Mouse (Mus musculus): Measurements from ENCODE around the gene Fbxl16. TPM values are rescaled to one million over a fixed set of nuclear protein-coding genes. Genes with fewer than 3 reads are reported as not detected.

Fbxl16 gene
- polyA plus RNA-seq, 1 experiment from 2014 or later, result 15.0 TPM

- Histone ChIP-seq H3K9me3 (ENCODE audit: control insufficient read depth, low read length) (no peaks in the 10 kb centered on the region), H3K4me3 (ENCODE audit: low read depth, low read length) (no peak overlapping the region), H3K27me3 (ENCODE audit: control insufficient read depth, insufficient read depth, low read length) (no peaks in the 10 kb centered on the region), H3K4me1 (replicated peaks; ENCODE audit: control insufficient read depth, insufficient read depth, low read length) (peaks cover 4% of the 10 kb centered on the region), H3K9ac (ENCODE audit: low read depth, low read length) (no peak overlapping the region), H3K27ac (ENCODE audit: low read depth, low read length) (no peak overlapping the region), H3K4me2 (replicated peaks; ENCODE audit: low read depth, low read length) (no peak overlapping the region), H3K36me3 (ENCODE audit: control insufficient read depth, insufficient read depth, low read length) (no peaks in the 10 kb centered on the region)
- 91% methylated on average over 5 of the region's 5 CpGs for WGBS
- no peak for DNase-seq (ENCODE audit: low spot score)
- ATAC-seq (ENCODE audit: low FRiP score), result no peak
These were observed 30.9 kb upstream of the Fbxl16 start for GRCm38 (mm10) chr17:25777948-25778347.

GRCm38 (mm10) chr17:25781339-25781738, 27.5 kb upstream of the Fbxl16 start:
- no peak overlapping the region for H3K9ac ChIP-seq (ENCODE audit: low read depth, low read length)
- H3K27me3 ChIP-seq (ENCODE audit: control insufficient read depth, insufficient read depth, low read length), result no peaks in the 10 kb centered on the region
- no peaks in the 10 kb centered on the region for H3K9me3 ChIP-seq (ENCODE audit: control insufficient read depth, low read length)
- WGBS, result 87% methylated on average over 6 of the region's 6 CpGs
- no peak overlapping the region for H3K4me3 ChIP-seq (ENCODE audit: low read depth, low read length)
- H3K4me2 ChIP-seq (replicated peaks; ENCODE audit: low read depth, low read length), result no peak overlapping the region
- DNase-seq (ENCODE audit: low spot score) (no peak), ATAC-seq (ENCODE audit: low FRiP score) (no peak)
- no peak overlapping the region for H3K27ac ChIP-seq (ENCODE audit: low read depth, low read length)
- peaks cover 8% of the 10 kb centered on the region for H3K4me1 ChIP-seq (replicated peaks; ENCODE audit: control insufficient read depth, insufficient read depth, low read length)
- H3K36me3 ChIP-seq (ENCODE audit: control insufficient read depth, insufficient read depth, low read length), result no peaks in the 10 kb centered on the region

- no peak for DNase-seq (ENCODE audit: low spot score)
- Histone ChIP-seq H3K27ac (ENCODE audit: low read depth, low read length) (no peak overlapping the region), H3K27me3 (ENCODE audit: control insufficient read depth, insufficient read depth, low read length) (no peaks in the 10 kb centered on the region), H3K4me2 (replicated peaks; ENCODE audit: low read depth, low read length) (no peak overlapping the region), H3K4me3 (ENCODE audit: low read depth, low read length) (no peak overlapping the region), H3K9ac (ENCODE audit: low read depth, low read length) (no peak overlapping the region), H3K9me3 (ENCODE audit: control insufficient read depth, low read length) (no peaks in the 10 kb centered on the region), H3K4me1 (replicated peaks; ENCODE audit: control insufficient read depth, insufficient read depth, low read length) (peaks cover 8% of the 10 kb centered on the region), H3K36me3 (ENCODE audit: control insufficient read depth, insufficient read depth, low read length) (no peaks in the 10 kb centered on the region; the same call in 1 of the 2 replicates)
- WGBS, result 82% methylated on average over 7 of the region's 7 CpGs
- ATAC-seq (ENCODE audit: low FRiP score), result no peak
These were observed 25.8 kb upstream of the Fbxl16 start for GRCm38 (mm10) chr17:25783086-25783485.

GRCm38 (mm10) chr17:25783861-25784574, 24.9 kb upstream of the Fbxl16 start:
- Histone ChIP-seq H3K4me2 (replicated peaks; ENCODE audit: low read depth, low read length) (peak overlapping the region; percentile 74), H3K27ac (ENCODE audit: low read depth, low read length) (peak overlapping the region; percentile 84; the same call in 1 of the 2 replicates), H3K4me1 (replicated peaks; ENCODE audit: control insufficient read depth, insufficient read depth, low read length) (peaks cover 8% of the 10 kb centered on the region), H3K27me3 (ENCODE audit: control insufficient read depth, insufficient read depth, low read length) (no peaks in the 10 kb centered on the region), H3K9ac (ENCODE audit: low read depth, low read length) (peak overlapping the region; percentile 67), H3K36me3 (ENCODE audit: control insufficient read depth, insufficient read depth, low read length) (no peaks in the 10 kb centered on the region; the same call in 1 of the 2 replicates), H3K9me3 (ENCODE audit: control insufficient read depth, low read length) (no peaks in the 10 kb centered on the region), H3K4me3 (ENCODE audit: low read depth, low read length) (peak overlapping the region; percentile 73)
- no peak for DNase-seq (ENCODE audit: low spot score)
- ATAC-seq (ENCODE audit: low FRiP score), result no peak
- WGBS, result 85% methylated on average over 15 of the region's 15 CpGs

GRCm38 (mm10) chr17:25785281-25785745, 23.6 kb upstream of the Fbxl16 start, which contains the start of gene Haghl:
Gene Haghl, minus strand, starts transcription at chr17:25785673.
- Histone ChIP-seq H3K9ac (ENCODE audit: low read depth, low read length) (peak within 1 kb of the TSS; percentile 67), H3K36me3 (ENCODE audit: control insufficient read depth, insufficient read depth, low read length) (no peaks in the 10 kb centered on the region; the same call in 1 of the 2 replicates), H3K4me2 (replicated peaks; ENCODE audit: low read depth, low read length) (peak within 1 kb of the TSS; percentile 74), H3K27ac (ENCODE audit: low read depth, low read length) (peak within 1 kb of the TSS; percentile 84), H3K27me3 (ENCODE audit: control insufficient read depth, insufficient read depth, low read length) (no peaks in the 10 kb centered on the region), H3K4me1 (replicated peaks; ENCODE audit: control insufficient read depth, insufficient read depth, low read length) (peaks cover 8% of the 10 kb centered on the region), H3K4me3 (ENCODE audit: low read depth, low read length) (peak within 1 kb of the TSS; percentile 73), H3K9me3 (ENCODE audit: control insufficient read depth, low read length) (no peaks in the 10 kb centered on the region)
- ATAC-seq (ENCODE audit: low FRiP score) (peak; percentile 81), DNase-seq (ENCODE audit: low spot score) (peak; percentile 98)
- under 1% methylated on average over 23 of the region's 23 CpGs for WGBS

GRCm38 (mm10) chr17:25786280-25786679, 22.6 kb upstream of the Fbxl16 start, which contains the start of gene Ccdc78:
Gene Ccdc78, plus strand, starts transcription at chr17:25786580.
- WGBS, result 85% methylated on average over 3 of the region's 3 CpGs

GRCm38 (mm10) chr17:25786781-25787504, 21.9 kb upstream of the Fbxl16 start:
- DNase-seq (ENCODE audit: low spot score) (no peak), ATAC-seq (ENCODE audit: low FRiP score) (no peak)
- Histone ChIP-seq H3K9me3 (ENCODE audit: control insufficient read depth, low read length) (no peaks in the 10 kb centered on the region), H3K9ac (ENCODE audit: low read depth, low read length) (no peak overlapping the region), H3K4me3 (ENCODE audit: low read depth, low read length) (no peak overlapping the region), H3K27me3 (ENCODE audit: control insufficient read depth, insufficient read depth, low read length) (no peaks in the 10 kb centered on the region), H3K36me3 (ENCODE audit: control insufficient read depth, insufficient read depth, low read length) (no peaks in the 10 kb centered on the region; the same call in 1 of the 2 replicates), H3K27ac (ENCODE audit: low read depth, low read length) (no peak overlapping the region), H3K4me2 (replicated peaks; ENCODE audit: low read depth, low read length) (no peak overlapping the region), H3K4me1 (replicated peaks; ENCODE audit: control insufficient read depth, insufficient read depth, low read length) (peaks cover 13% of the 10 kb centered on the region)
- WGBS, result 90% methylated on average over 9 of the region's 9 CpGs

More at GRCm38 (mm10) chr17:25786280-25786679, 22.6 kb upstream of the Fbxl16 start, which contains the start of gene Ccdc78:
- H3K9me3 ChIP-seq (ENCODE audit: control insufficient read depth, low read length), result no peaks in the 10 kb centered on the region
- peak within 1 kb of the TSS; percentile 73 for H3K4me3 ChIP-seq (ENCODE audit: low read depth, low read length)
- DNase-seq (ENCODE audit: low spot score), result no peak
- no peaks in the 10 kb centered on the region for H3K27me3 ChIP-seq (ENCODE audit: control insufficient read depth, insufficient read depth, low read length)
- H3K4me2 ChIP-seq (replicated peaks; ENCODE audit: low read depth, low read length), result peak within 1 kb of the TSS; percentile 74
- no peak for ATAC-seq (ENCODE audit: low FRiP score)
- no peaks in the 10 kb centered on the region; the same call in 1 of the 2 replicates for H3K36me3 ChIP-seq (ENCODE audit: control insufficient read depth, insufficient read depth, low read length)
- peak within 1 kb of the TSS; percentile 67 for H3K9ac ChIP-seq (ENCODE audit: low read depth, low read length)
- peak within 1 kb of the TSS; percentile 84 for H3K27ac ChIP-seq (ENCODE audit: low read depth, low read length)
- peaks cover 10% of the 10 kb centered on the region for H3K4me1 ChIP-seq (replicated peaks; ENCODE audit: control insufficient read depth, insufficient read depth, low read length)

GRCm38 (mm10) chr17:25791320-25791842, 17.5 kb upstream of the Fbxl16 start:
- 28% methylated on average over 19 of the region's 19 CpGs for WGBS
- H3K27ac ChIP-seq (ENCODE audit: low read depth, low read length), result peak overlapping the region; percentile 94; the same call in 1 of the 2 replicates
- ATAC-seq (ENCODE audit: low FRiP score) (no peak), DNase-seq (ENCODE audit: low spot score) (no peak)
- H3K4me3 ChIP-seq (ENCODE audit: low read depth, low read length), result peak overlapping the region; percentile 78
- peaks cover 23% of the 10 kb centered on the region for H3K4me1 ChIP-seq (replicated peaks; ENCODE audit: control insufficient read depth, insufficient read depth, low read length)
- H3K4me2 ChIP-seq (replicated peaks; ENCODE audit: low read depth, low read length), result peak overlapping the region; percentile 88
- H3K9ac ChIP-seq (ENCODE audit: low read depth, low read length), result peak overlapping the region; percentile 88
- no peaks in the 10 kb centered on the region for H3K27me3 ChIP-seq (ENCODE audit: control insufficient read depth, insufficient read depth, low read length)
- H3K9me3 ChIP-seq (ENCODE audit: control insufficient read depth, low read length), result no peaks in the 10 kb centered on the region
- H3K36me3 ChIP-seq (ENCODE audit: control insufficient read depth, insufficient read depth, low read length), result no peaks in the 10 kb centered on the region; the same call in 1 of the 2 replicates

Data from hindbrain, embryonic 11.5 days (tissue).